Mouse (Mus musculus) right cerebral cortex, postnatal 25 days (tissue): ENCODE measurements around the gene Ccdc82.

ENCODE experiments used
- DNase-seq: peaks from one replicate; pipeline ENCODE4 v3.0.0; 2022

Ccdc82 gene

DNA sequence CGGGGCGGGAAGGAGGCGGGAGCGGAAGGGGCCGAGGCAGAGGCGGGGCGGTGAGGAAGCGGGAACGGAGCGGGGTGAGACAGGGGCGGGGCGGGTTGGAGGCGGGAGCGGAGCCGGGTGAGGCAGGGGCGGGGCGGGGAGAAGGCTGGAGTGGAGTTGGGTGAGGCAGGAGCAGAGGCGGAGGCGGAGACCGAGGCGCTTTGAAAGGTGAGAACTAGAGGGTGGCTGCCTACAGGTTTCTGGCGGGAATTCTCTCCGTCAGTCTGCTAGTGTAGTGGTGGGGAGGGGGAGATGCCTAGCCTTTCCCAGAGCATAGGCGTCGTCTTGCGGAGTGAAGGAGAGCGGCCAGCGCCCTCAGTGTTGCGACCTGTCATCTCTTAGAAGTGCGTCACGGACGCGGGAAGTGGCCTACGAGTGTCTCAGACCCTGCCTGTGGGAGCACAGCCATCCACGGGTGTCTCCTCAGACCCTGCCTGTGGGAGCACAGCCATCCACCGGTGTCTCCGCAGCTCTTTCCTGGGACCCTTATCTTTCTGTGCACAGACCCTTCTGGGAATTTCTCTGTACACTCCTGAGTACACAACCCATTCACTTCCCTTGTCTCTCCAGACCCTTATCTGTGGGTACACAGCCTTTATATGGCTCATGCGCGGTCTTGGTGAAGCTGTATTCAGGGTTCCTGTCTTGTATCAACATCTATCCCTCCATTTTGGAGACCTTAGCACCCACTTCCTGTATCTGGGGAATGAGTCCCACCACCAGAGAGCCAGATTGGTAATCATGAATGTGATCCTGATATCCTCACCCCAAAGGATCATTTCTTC, at the start of gene Ccdc82:
TSS of gene Ccdc82 (plus strand) at position 141 of the 824 bp plus-strand sequence.
- DNase-seq = peak; percentile 75

DNA sequence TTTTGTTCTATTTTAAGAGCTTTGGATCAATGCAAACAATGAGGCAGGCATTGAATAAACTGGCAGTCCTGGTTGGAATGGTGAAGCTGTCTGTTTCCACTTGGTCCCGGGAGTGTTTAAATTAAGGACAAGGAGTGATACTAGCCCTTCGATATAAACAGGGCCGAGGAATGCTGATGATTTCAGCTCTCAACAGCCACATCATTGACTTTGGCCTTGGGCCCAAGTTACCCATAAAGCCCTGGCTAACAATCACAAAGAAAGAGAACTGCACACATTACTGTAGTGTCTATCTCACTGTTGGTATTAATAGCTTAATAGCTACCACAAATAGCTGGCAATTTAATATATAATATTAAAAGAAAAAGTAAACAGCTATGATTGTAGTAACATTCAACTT, 46.7 kb upstream of the Ccdc82 start:
- DNase-seq = no peak

DNA sequence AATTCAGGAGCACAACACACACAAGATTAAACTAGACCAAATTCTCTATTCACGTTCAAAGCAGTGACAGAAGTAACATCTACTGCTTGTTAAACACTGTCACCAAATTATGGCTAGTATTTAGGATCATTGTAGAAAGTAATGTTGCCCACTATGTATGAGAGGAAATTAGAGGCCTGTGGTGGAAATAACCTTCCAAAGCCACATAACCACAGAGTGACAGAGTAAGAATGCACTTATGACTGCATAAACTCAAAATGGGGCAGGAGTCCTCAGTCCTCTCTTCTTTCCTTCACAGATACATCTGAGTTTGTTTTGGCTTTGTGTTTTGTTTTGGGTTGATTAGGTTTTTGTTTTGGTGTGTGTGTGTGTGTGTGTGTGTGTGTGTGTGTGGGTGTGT, 43.6 kb upstream of the Ccdc82 start:
- DNase-seq = no peak

- no peak for DNase-seq
Observed at GRCm38 (mm10) chr9:13203681-13204080, 43.1 kb upstream of the Ccdc82 start.

DNA sequence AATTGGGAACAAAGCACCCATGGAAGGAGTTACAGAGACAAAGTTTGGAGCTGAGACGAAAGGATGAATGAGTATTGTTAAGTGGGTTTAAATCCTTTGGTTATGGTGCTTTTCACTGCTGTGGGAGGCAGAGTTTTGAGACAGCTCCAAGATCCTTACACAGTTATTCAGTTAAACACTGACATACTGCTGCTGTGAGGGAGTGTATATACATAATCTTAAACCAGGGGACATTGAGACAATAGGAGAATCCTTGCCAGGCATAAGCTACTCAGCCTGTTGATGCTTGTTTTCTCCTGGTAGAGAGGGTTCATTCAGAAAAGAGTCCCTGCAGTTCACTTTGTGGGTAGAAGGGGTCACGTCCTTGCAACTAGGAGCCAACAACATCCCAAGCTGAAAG, 40.4 kb upstream of the Ccdc82 start:
- DNase-seq = no peak

DNA sequence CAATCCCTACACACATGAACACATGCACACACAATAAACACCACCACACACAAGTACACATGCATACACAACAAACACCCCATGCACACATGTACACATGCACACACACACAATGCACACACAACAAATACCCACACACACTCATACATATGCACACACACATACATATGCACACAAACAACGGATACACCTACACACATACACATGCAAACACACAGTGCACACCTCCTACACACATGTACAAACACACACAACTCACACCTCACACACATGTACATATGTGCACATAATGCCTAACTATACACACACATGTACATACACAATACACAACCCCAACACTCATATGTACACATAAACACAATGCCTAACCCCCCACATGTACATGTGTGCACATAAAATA, 20.9 kb upstream of the Ccdc82 start:
- no peak for DNase-seq

DNA sequence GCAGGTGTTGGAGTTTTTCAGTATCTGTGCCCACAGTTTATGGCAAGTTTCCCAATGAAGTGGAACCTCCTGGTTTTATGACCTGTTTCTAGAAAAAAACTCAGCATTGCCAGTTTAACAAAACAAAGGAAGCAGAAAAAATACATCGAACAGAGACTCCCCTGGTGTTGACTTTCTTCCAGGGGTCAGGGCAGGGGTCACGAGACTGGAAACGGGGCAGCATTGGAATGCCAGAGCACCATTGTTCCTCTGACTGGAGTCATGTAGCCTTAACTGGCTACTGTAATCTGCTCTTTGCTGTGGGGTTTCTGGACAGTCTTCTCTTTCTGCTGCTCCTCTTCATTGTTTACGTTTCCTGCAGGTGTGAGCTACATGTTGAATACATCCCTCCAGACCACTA, 16.2 kb upstream of the Ccdc82 start:
- DNase-seq = no peak

- DNase-seq = no peak
Observed at GRCm38 (mm10) chr9:13231545-13232216, 15.1 kb upstream of the Ccdc82 start.

GRCm38 (mm10) chr9:13242321-13242720, 4.4 kb upstream of the Ccdc82 start:
- no peak for DNase-seq

- DNase-seq = peak; percentile 14
Observed at GRCm38 (mm10) chr9:13245481-13245880, 1.3 kb upstream of the Ccdc82 start, which contains the start of gene Jrkl. Gene Jrkl, minus strand, starts transcription at chr9:13245829.

GRCm38 (mm10) chr9:13248104-13248503, 1.3 kb downstream of the Ccdc82 start:
- DNase-seq = no peak

GRCm38 (mm10) chr9:13251251-13251650, 4.5 kb downstream of the Ccdc82 start:
- no peak for DNase-seq

GRCm38 (mm10) chr9:13256726-13257125, 10.0 kb downstream of the Ccdc82 start:
- no peak for DNase-seq

- DNase-seq = no peak
Observed at GRCm38 (mm10) chr9:13258173-13258572, 11.4 kb downstream of the Ccdc82 start.

DNA sequence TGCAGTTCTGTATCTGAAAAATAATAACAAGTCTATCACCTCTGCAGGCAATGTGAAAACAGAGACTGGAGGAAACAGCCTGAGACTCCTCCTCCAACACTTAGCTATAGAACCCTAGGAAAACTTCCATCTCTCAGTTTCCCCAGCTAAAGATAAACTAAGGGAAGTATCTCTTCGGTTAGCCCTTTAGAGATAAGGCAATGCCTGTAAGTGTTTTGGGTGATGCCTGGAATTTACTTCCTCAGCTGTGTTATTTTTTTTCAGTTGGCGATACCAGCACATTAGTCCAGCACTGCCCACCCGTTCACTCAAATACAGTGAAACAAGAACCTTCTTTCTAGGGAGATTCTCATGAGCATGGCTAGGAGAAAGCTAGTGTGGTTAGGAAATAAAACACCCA, 14.2 kb downstream of the Ccdc82 start:
- no peak for DNase-seq

- DNase-seq = no peak
Observed at GRCm38 (mm10) chr9:13273219-13273618, 26.5 kb downstream of the Ccdc82 start.

DNA sequence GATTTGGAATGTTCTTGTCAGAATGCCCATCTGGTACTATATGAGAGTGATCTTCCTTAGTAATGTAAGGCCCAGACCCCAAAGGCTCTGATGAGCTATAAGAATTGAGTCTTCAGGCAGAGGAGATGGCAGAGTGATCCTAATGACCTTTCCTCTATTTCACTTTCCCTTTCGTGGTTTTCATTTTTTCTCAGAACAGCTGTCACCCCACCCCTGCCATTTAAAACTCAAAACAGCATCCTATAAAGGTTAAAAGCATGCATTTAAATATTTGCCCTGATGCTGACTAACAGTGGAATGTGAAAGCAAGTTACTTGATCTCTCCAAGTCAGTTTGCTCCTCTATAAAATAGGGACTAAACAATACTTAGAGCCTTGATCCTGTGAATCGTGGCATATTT, 40.7 kb downstream of the Ccdc82 start:
- no peak for DNase-seq

- DNase-seq = peak; percentile 86
Observed at GRCm38 (mm10) chr9:13296274-13297121, 49.7 kb downstream of the Ccdc82 start.

GRCm38 (mm10) chr9:13297122-13297667, 50.4 kb downstream of the Ccdc82 start:
- peak; percentile 12 for DNase-seq

DNA sequence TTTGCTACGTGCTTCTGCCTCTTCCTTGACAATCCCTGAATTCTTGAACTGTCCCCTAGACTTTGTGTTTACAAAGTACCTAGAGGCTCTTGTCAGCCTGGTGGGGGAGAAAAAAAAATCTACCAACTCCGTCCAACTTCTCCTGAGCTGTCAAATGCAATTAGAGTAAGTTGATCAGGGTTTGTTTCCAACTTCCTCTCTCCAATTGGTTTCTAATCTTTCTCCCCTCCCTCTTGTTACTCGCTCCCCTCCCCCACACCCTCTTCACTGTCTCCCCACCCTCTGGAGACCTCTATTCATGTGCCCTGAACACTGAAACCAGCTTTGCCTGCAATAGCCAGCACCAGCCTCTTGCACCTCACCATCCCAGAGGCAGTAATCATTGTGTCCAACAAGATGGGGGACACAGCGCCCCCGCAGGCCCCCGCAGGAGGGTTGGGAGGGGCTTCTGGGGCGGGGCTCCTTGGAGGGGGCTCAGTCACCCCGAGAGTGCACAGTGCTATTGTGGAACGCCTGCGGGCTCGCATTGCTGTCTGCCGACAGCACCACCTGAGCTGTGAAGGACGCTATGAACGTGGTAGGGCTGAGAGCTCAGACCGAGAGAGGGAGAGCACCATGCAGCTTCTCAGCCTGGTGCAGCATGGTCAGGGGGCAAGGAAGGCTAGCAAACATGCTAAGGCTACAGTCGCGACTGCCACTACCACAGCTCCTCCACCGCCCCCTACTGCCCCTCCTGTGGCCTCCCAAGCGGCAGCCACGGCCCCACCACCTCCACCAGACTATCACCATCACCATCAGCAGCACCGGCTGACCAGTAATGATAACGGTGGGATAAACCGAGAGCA, 51.1 kb downstream of the Ccdc82 start, which contains the start of gene Maml2:
TSS of gene Maml2 (plus strand) at position 290 of the 845 bp plus-strand sequence.
- DNase-seq = peak; percentile 50

- DNase-seq = no peak
Observed at GRCm38 (mm10) chr9:13298513-13298878, 51.7 kb downstream of the Ccdc82 start.

GRCm38 (mm10) chr9:13299190-13299589, 52.4 kb downstream of the Ccdc82 start:
- no peak for DNase-seq
